Mouse (Mus musculus): Measurements from ENCODE around the gene Esrrg. TPM values are rescaled to one million over a fixed set of nuclear protein-coding genes. Genes with fewer than 3 reads are reported as not detected.

Esrrg gene
- polyA plus RNA-seq, 1 experiment from 2014 or later: 34.5 TPM

GRCm38 (mm10) chr1:188158675-188159074 is 550.1 kb downstream of the Esrrg start:
- ATAC-seq (ENCODE audit: low FRiP score, low TSS enrichment) (no peak), DNase-seq (no peak)
- WGBS: 93% methylated on average over 1 of the region's 1 CpGs
- Histone ChIP-seq H3K9me3 (ENCODE audit: control insufficient read depth, low read length) (no peaks in the 10 kb centered on the region), H3K4me2 (ENCODE audit: low read length) (no peak overlapping the region), H3K4me3 (replicated peaks; ENCODE audit: low read depth, low read length) (no peak overlapping the region), H3K4me1 (ENCODE audit: control insufficient read depth, insufficient read depth, low read length) (0 out of 2 replicates have a peak, but pooled peaks cover 7% of the 10 kb centered on the region), H3K36me3 (ENCODE audit: control insufficient read depth, insufficient read depth, low read length) (no peaks in the 10 kb centered on the region), H3K9ac (replicated peaks; ENCODE audit: low read length) (no peak overlapping the region), H3K27ac (replicated peaks; ENCODE audit: low read depth, low read length) (no peak overlapping the region), H3K27me3 (ENCODE audit: control insufficient read depth, insufficient read depth, low read length) (no peaks in the 10 kb centered on the region; the same call in 1 of the 2 replicates)

GRCm38 (mm10) chr1:188159108-188159507 is 550.5 kb downstream of the Esrrg start:
- Histone ChIP-seq H3K27ac (replicated peaks; ENCODE audit: low read depth, low read length) (no peak overlapping the region), H3K4me2 (ENCODE audit: low read length) (no peak overlapping the region), H3K27me3 (ENCODE audit: control insufficient read depth, insufficient read depth, low read length) (no peaks in the 10 kb centered on the region; the same call in 1 of the 2 replicates), H3K9me3 (ENCODE audit: control insufficient read depth, low read length) (no peaks in the 10 kb centered on the region), H3K36me3 (ENCODE audit: control insufficient read depth, insufficient read depth, low read length) (no peaks in the 10 kb centered on the region), H3K4me3 (replicated peaks; ENCODE audit: low read depth, low read length) (no peak overlapping the region), H3K9ac (replicated peaks; ENCODE audit: low read length) (no peak overlapping the region), H3K4me1 (ENCODE audit: control insufficient read depth, insufficient read depth, low read length) (0 out of 2 replicates have a peak, but pooled peaks cover 7% of the 10 kb centered on the region)
- 86% methylated on average over 2 of the region's 2 CpGs for WGBS
- DNase-seq: no peak
- ATAC-seq (ENCODE audit: low FRiP score, low TSS enrichment): no peak

GRCm38 (mm10) chr1:188163058-188163457 is 554.5 kb downstream of the Esrrg start:
- Histone ChIP-seq H3K9me3 (ENCODE audit: control insufficient read depth, low read length) (no peaks in the 10 kb centered on the region), H3K4me2 (ENCODE audit: low read length) (no peak overlapping the region), H3K9ac (replicated peaks; ENCODE audit: low read length) (no peak overlapping the region), H3K36me3 (ENCODE audit: control insufficient read depth, insufficient read depth, low read length) (no peaks in the 10 kb centered on the region), H3K27me3 (ENCODE audit: control insufficient read depth, insufficient read depth, low read length) (no peaks in the 10 kb centered on the region; the same call in 1 of the 2 replicates), H3K27ac (replicated peaks; ENCODE audit: low read depth, low read length) (no peak overlapping the region), H3K4me1 (ENCODE audit: control insufficient read depth, insufficient read depth, low read length) (no peaks in the 10 kb centered on the region), H3K4me3 (replicated peaks; ENCODE audit: low read depth, low read length) (no peak overlapping the region)
- DNase-seq: no peak
- ATAC-seq (ENCODE audit: low FRiP score, low TSS enrichment): no peak

GRCm38 (mm10) chr1:188164251-188164650 is 555.7 kb downstream of the Esrrg start:
- no peaks in the 10 kb centered on the region for H3K4me1 ChIP-seq (ENCODE audit: control insufficient read depth, insufficient read depth, low read length)
- no peak for DNase-seq
- no peaks in the 10 kb centered on the region for H3K27me3 ChIP-seq (ENCODE audit: control insufficient read depth, insufficient read depth, low read length)
- no peak overlapping the region for H3K4me2 ChIP-seq (ENCODE audit: low read length)
- no peak overlapping the region for H3K27ac ChIP-seq (replicated peaks; ENCODE audit: low read depth, low read length)
- no peak overlapping the region for H3K9ac ChIP-seq (replicated peaks; ENCODE audit: low read length)
- no peaks in the 10 kb centered on the region for H3K36me3 ChIP-seq (ENCODE audit: control insufficient read depth, insufficient read depth, low read length)
- no peak overlapping the region for H3K4me3 ChIP-seq (replicated peaks; ENCODE audit: low read depth, low read length)
- no peak for ATAC-seq (ENCODE audit: low FRiP score, low TSS enrichment)
- H3K9me3 ChIP-seq (ENCODE audit: control insufficient read depth, low read length): no peaks in the 10 kb centered on the region
- 59% methylated on average over 6 of the region's 6 CpGs for WGBS

GRCm38 (mm10) chr1:188173859-188174258 is 565.3 kb downstream of the Esrrg start:
- Histone ChIP-seq H3K9ac (replicated peaks; ENCODE audit: low read length) (no peak overlapping the region), H3K27ac (replicated peaks; ENCODE audit: low read depth, low read length) (no peak overlapping the region), H3K27me3 (ENCODE audit: control insufficient read depth, insufficient read depth, low read length) (no peaks in the 10 kb centered on the region), H3K4me3 (replicated peaks; ENCODE audit: low read depth, low read length) (no peak overlapping the region), H3K9me3 (ENCODE audit: control insufficient read depth, low read length) (no peaks in the 10 kb centered on the region), H3K4me1 (ENCODE audit: control insufficient read depth, insufficient read depth, low read length) (no peaks in the 10 kb centered on the region), H3K36me3 (ENCODE audit: control insufficient read depth, insufficient read depth, low read length) (no peaks in the 10 kb centered on the region), H3K4me2 (ENCODE audit: low read length) (no peak overlapping the region)
- ATAC-seq (ENCODE audit: low FRiP score, low TSS enrichment) (no peak), DNase-seq (no peak)
- WGBS: 74% methylated on average over 1 of the region's 1 CpGs

GRCm38 (mm10) chr1:188182951-188183350 is 574.4 kb downstream of the Esrrg start:
- 85% methylated on average over 5 of the region's 5 CpGs for WGBS
- H3K36me3 ChIP-seq (ENCODE audit: control insufficient read depth, insufficient read depth, low read length): no peaks in the 10 kb centered on the region
- no peak for ATAC-seq (ENCODE audit: low FRiP score, low TSS enrichment)
- H3K4me2 ChIP-seq (ENCODE audit: low read length): no peak overlapping the region
- DNase-seq: no peak
- peaks cover 24% of the 10 kb centered on the region; the same call in 1 of the 2 replicates for H3K4me1 ChIP-seq (ENCODE audit: control insufficient read depth, insufficient read depth, low read length)
- H3K4me3 ChIP-seq (replicated peaks; ENCODE audit: low read depth, low read length): no peak overlapping the region
- H3K9ac ChIP-seq (replicated peaks; ENCODE audit: low read length): no peak overlapping the region
- H3K27me3 ChIP-seq (ENCODE audit: control insufficient read depth, insufficient read depth, low read length): no peaks in the 10 kb centered on the region
- H3K9me3 ChIP-seq (ENCODE audit: control insufficient read depth, low read length): no peaks in the 10 kb centered on the region
- H3K27ac ChIP-seq (replicated peaks; ENCODE audit: low read depth, low read length): no peak overlapping the region

GRCm38 (mm10) chr1:188186440-188187117 is 578.0 kb downstream of the Esrrg start:
- WGBS: 44% methylated on average over 17 of the region's 17 CpGs
- Histone ChIP-seq H3K27ac (replicated peaks; ENCODE audit: low read depth, low read length) (no peak overlapping the region), H3K4me3 (replicated peaks; ENCODE audit: low read depth, low read length) (no peak overlapping the region), H3K9me3 (ENCODE audit: control insufficient read depth, low read length) (no peaks in the 10 kb centered on the region), H3K4me1 (ENCODE audit: control insufficient read depth, insufficient read depth, low read length) (peaks cover 24% of the 10 kb centered on the region; the same call in 1 of the 2 replicates), H3K36me3 (ENCODE audit: control insufficient read depth, insufficient read depth, low read length) (no peaks in the 10 kb centered on the region), H3K9ac (replicated peaks; ENCODE audit: low read length) (no peak overlapping the region), H3K4me2 (ENCODE audit: low read length) (peak overlapping the region; percentile 30), H3K27me3 (ENCODE audit: control insufficient read depth, insufficient read depth, low read length) (no peaks in the 10 kb centered on the region)
- peak; percentile 37 for DNase-seq
- no peak for ATAC-seq (ENCODE audit: low FRiP score, low TSS enrichment)

GRCm38 (mm10) chr1:188192971-188193370 is 584.4 kb downstream of the Esrrg start:
- Histone ChIP-seq H3K4me3 (replicated peaks; ENCODE audit: low read depth, low read length) (no peak overlapping the region), H3K27ac (replicated peaks; ENCODE audit: low read depth, low read length) (no peak overlapping the region), H3K9me3 (ENCODE audit: control insufficient read depth, low read length) (no peaks in the 10 kb centered on the region), H3K27me3 (ENCODE audit: control insufficient read depth, insufficient read depth, low read length) (no peaks in the 10 kb centered on the region), H3K36me3 (ENCODE audit: control insufficient read depth, insufficient read depth, low read length) (no peaks in the 10 kb centered on the region), H3K4me1 (ENCODE audit: control insufficient read depth, insufficient read depth, low read length) (no peaks in the 10 kb centered on the region), H3K9ac (replicated peaks; ENCODE audit: low read length) (no peak overlapping the region), H3K4me2 (ENCODE audit: low read length) (no peak overlapping the region)
- ATAC-seq (ENCODE audit: low FRiP score, low TSS enrichment) (no peak), DNase-seq (no peak)
- 91% methylated on average over 2 of the region's 2 CpGs for WGBS

GRCm38 (mm10) chr1:188207421-188207820 is 598.8 kb downstream of the Esrrg start:
- H3K4me3 ChIP-seq (replicated peaks; ENCODE audit: low read depth, low read length): no peak overlapping the region
- no peaks in the 10 kb centered on the region for H3K27me3 ChIP-seq (ENCODE audit: control insufficient read depth, insufficient read depth, low read length)
- WGBS: 80% methylated on average over 6 of the region's 6 CpGs
- H3K36me3 ChIP-seq (ENCODE audit: control insufficient read depth, insufficient read depth, low read length): no peaks in the 10 kb centered on the region
- DNase-seq (no peak), ATAC-seq (ENCODE audit: low FRiP score, low TSS enrichment) (no peak)
- no peak overlapping the region for H3K9ac ChIP-seq (replicated peaks; ENCODE audit: low read length)
- no peak overlapping the region for H3K27ac ChIP-seq (replicated peaks; ENCODE audit: low read depth, low read length)
- H3K4me2 ChIP-seq (ENCODE audit: low read length): no peak overlapping the region
- no peaks in the 10 kb centered on the region for H3K9me3 ChIP-seq (ENCODE audit: control insufficient read depth, low read length)
- H3K4me1 ChIP-seq (ENCODE audit: control insufficient read depth, insufficient read depth, low read length): no peaks in the 10 kb centered on the region
